Mouse (Mus musculus) hindbrain, embryonic 15.5 days (tissue): Measurements from ENCODE around the gene Hspb7. TPM values are rescaled to one million over a fixed set of nuclear protein-coding genes. Genes with fewer than 3 reads are reported as not detected.

Source experiments
- ATAC-seq: fragments of 200-750 bp; cut with Nextera tagmentation; 2 replicates; pipeline ENCODE4 v1.8.0; 2017; ENCODE audit warnings: low read depth, moderate number of reproducible peaks, moderate TSS enrichment; ENCODE audit not compliant: low FRiP score
- H3K27ac ChIP-seq: fragments of 300-500 bp; sonication (generic); replicated peaks from 2 replicates; pipeline ENCODE4 v1.5.1; 2015; ENCODE audit warnings: mild to moderate bottlenecking, inconsistent platforms
- H3K27me3 ChIP-seq: fragments of 300-500 bp; sonication (generic); 2 replicates; pipeline ENCODE4 v1.6.1; 2015; ENCODE audit warnings: control low read depth, inconsistent platforms
- H3K36me3 ChIP-seq: fragments of 300-500 bp; sonication (generic); 2 replicates; pipeline ENCODE4 v1.6.1; 2015; ENCODE audit warnings: control low read depth, inconsistent platforms
- H3K4me1 ChIP-seq: fragments of 300-500 bp; sonication (generic); replicated peaks from 2 replicates; pipeline ENCODE4 v1.6.1; 2015; ENCODE audit warnings: control low read depth, inconsistent platforms
- H3K4me2 ChIP-seq: fragments of 300-500 bp; sonication (generic); 2 replicates; pipeline ENCODE4 v1.6.1; 2015; ENCODE audit warnings: moderate library complexity, mild to moderate bottlenecking, inconsistent platforms
- H3K4me3 ChIP-seq: fragments of 300-500 bp; sonication (generic); 2 replicates; pipeline ENCODE4 v1.5.1; 2015; ENCODE audit warnings: mild to moderate bottlenecking, inconsistent platforms
- H3K9ac ChIP-seq: fragments of 300-500 bp; sonication (generic); 2 replicates; pipeline ENCODE4 v1.6.1; 2015; ENCODE audit warnings: inconsistent platforms
- H3K9me3 ChIP-seq: fragments of 300-500 bp; sonication (generic); 2 replicates; pipeline ENCODE4 v1.6.1; 2016; ENCODE audit warnings: control low read depth, inconsistent platforms
- WGBS: fragments of 180-500 bp; shearing (Covaris S2); methylation state at CpG from one replicate; pipeline ENCODE4 v1.1.7; 2015; 5-methylcytosine and 5-hydroxymethylcytosine counted together
- polyA plus RNA-seq: library from polyadenylated mRNA; unstranded; fragments of >200 nt; fragmentation: Nextera tagmentation; extraction: Ambion mirVana; gene quantifications from 2 replicates; pipeline ENCODE4 v1.2.1, GENCODE M21; 2015

Gene Hspb7
- polyA plus RNA-seq, 1 experiment from 2014 or later, result not detected

DNA sequence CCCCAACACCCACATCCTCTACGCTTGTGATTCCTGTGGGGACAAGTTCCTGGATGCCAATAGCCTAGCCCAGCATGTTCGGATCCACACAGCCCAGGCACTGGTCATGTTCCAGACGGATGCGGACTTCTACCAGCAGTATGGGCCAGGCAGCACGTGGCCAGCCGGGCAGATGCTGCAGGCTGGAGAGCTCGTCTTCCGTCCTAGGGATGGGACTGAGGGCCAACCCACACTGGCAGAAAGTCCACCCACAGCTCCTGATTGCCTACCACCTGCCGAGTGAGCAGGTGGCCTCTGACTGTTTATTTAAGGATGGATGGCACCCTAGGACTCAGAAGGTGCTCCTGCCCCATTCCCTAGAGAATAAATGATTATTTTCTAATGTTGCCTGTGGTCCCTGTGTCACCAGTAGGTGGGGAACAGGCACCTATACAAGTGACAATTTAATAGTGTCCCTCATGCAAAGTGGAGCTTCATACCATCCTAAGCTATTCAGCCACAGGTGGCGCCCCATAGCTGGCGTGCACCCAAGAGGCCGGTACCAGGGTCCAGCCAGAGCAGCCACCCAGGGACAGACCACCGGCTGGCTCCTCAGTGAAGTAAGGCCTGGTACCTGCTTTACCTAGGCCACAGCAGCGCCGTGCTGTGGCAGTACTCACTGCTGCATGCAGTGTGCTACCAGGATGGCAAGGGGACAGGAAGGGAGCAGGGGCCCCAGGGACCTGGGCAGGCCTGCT, 46.4 kb downstream of the Hspb7 start:
- Histone ChIP-seq H3K9me3 (no peaks in the 10 kb centered on the region), H3K27ac (no peak overlapping the region), H3K36me3 (peaks cover 82% of the 10 kb centered on the region), H3K27me3 (no peaks in the 10 kb centered on the region), H3K4me1 (no peaks in the 10 kb centered on the region), H3K4me2 (no peak overlapping the region), H3K9ac (no peak overlapping the region), H3K4me3 (no peak overlapping the region)
- ATAC-seq, result no peak
- 82% methylated on average over 15 of the region's 15 CpGs for WGBS

DNA sequence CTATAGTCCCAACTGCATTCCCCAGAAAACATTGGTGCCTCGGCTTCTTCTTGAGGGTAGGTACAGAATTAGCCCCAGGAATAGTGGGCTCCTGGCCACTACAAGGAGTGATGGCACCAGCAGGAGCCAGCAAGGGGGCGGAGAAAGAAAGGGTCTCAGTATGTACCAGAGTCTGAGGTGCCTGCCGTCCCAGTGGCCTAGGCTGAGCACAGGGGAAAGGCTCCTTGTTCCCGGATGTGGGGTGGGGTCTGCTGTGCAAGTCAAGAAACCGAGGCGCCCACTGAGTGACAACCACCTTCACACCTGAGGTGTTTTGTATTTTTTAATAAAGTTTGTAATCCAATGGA, 47.0 kb downstream of the Hspb7 start:
- H3K4me2 ChIP-seq, result no peak overlapping the region
- H3K27ac ChIP-seq, result no peak overlapping the region
- peaks cover 85% of the 10 kb centered on the region for H3K36me3 ChIP-seq
- H3K4me3 ChIP-seq, result no peak overlapping the region
- H3K27me3 ChIP-seq, result no peaks in the 10 kb centered on the region
- 84% methylated on average over 6 of the region's 6 CpGs for WGBS
- no peak overlapping the region for H3K9ac ChIP-seq
- H3K9me3 ChIP-seq, result no peaks in the 10 kb centered on the region
- ATAC-seq, result no peak
- H3K4me1 ChIP-seq, result no peaks in the 10 kb centered on the region

DNA sequence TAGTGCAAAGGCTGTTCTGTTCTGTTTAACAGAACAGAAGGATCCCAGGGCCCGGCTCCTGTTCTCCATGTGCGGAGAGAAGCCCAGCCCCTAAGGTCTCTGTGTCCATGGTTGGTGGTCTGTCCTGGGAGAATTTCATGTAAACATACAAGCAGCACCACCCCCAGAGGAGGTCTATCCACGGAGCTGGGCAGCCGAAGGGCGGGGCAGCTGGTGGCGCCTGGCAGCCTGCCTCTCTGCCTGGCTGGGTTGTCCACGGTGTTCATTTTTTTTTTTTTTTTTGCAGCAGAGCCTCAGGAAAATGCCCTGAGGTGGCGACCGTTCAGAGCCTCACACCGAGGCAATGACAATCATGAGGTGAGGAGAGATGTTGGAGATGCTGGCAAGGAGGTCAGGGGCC, 48.0 kb downstream of the Hspb7 start:
- 65% methylated on average over 10 of the region's 10 CpGs for WGBS
- no peaks in the 10 kb centered on the region for H3K4me1 ChIP-seq
- H3K4me2 ChIP-seq, result no peak overlapping the region
- peaks cover 80% of the 10 kb centered on the region for H3K36me3 ChIP-seq
- no peak overlapping the region for H3K9ac ChIP-seq
- ATAC-seq, result no peak
- no peak overlapping the region for H3K27ac ChIP-seq
- no peaks in the 10 kb centered on the region for H3K27me3 ChIP-seq
- no peaks in the 10 kb centered on the region for H3K9me3 ChIP-seq
- H3K4me3 ChIP-seq, result no peak overlapping the region

DNA sequence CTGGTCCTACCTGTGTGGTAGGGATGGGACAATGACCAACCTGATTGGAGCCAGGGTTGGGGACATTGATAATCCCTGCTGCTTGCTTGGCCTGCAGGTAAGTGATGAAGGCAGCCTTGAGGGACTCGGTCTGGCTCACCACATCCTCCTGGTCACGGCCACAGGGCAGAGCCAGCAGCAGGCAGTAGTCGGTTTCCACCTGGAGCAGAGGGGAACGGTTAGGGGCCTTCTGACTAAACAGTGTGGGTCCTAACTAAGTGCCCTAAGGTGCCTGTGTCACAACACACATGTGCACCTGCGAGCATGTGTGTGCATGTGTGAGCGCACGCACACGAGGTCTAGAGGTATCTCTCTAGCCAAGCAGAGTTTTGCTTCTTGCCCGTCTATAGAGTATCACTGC, 48.8 kb downstream of the Hspb7 start:
- ATAC-seq, result no peak
- Histone ChIP-seq H3K4me1 (no peaks in the 10 kb centered on the region), H3K27ac (no peak overlapping the region), H3K36me3 (peaks cover 75% of the 10 kb centered on the region), H3K27me3 (no peaks in the 10 kb centered on the region), H3K9ac (no peak overlapping the region), H3K4me2 (no peak overlapping the region), H3K4me3 (no peak overlapping the region), H3K9me3 (no peaks in the 10 kb centered on the region)
- 95% methylated on average over 9 of the region's 9 CpGs for WGBS

DNA sequence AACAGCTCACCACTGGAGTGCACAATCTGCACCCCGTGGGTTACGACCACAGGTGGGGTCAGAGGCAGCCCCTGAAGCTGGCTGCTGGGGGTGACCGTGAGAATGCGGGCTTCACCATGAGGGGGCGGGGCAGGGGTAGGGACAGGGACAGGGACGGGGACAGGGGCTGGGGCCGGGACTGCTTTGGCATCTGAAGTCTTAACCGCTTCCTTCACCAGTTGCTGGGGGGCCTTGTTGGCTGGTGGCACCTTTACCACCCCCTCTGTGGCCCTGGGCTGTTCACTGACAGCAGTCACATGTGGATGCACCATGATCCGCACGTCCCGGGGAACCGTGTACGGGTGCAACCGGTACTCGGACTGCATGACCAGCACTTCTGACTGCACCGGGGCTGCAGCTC, 50.9 kb downstream of the Hspb7 start:
- no peak for ATAC-seq
- no peak overlapping the region for H3K4me2 ChIP-seq
- H3K36me3 ChIP-seq, result peaks cover 75% of the 10 kb centered on the region
- H3K27me3 ChIP-seq, result no peaks in the 10 kb centered on the region
- no peak overlapping the region for H3K9ac ChIP-seq
- no peaks in the 10 kb centered on the region for H3K9me3 ChIP-seq
- no peak overlapping the region for H3K27ac ChIP-seq
- no peak overlapping the region for H3K4me3 ChIP-seq
- 96% methylated on average over 16 of the region's 16 CpGs for WGBS
- no peaks in the 10 kb centered on the region for H3K4me1 ChIP-seq

DNA sequence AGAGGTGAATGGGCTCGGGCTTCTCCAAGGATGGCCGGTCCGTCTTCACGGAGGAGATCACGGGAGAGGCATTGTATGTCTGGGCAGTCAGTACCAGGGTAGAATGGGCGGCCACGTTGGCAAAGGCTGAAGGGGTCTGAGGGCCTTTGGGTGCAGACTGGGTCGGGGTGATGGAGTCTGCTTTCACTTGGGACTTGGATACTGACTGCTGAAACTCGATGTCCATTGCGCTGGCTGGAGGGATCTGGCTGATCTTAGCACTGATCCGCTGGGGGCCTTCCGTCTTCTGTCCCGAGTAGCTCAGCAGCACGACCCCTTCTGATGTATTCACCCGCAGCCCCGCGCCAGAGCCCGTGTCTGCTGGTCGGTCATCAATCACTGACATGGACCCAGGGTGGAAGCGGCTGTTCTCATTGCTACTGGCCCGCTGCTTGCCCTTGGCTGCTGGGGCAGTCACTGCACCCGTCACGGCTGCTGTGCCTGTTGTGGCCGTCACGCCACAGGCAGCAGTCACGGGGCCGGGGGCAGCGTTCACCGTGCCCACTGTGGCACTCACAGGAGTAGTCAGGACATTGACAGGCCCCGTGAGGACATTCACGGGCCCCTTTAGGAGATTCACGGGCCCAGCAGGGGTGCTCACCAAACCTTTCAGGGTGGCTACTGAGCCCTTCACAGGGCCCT, 52.2 kb downstream of the Hspb7 start:
- Histone ChIP-seq H3K36me3 (peaks cover 70% of the 10 kb centered on the region), H3K4me2 (no peak overlapping the region), H3K4me1 (no peaks in the 10 kb centered on the region; the same call in 1 of the 2 replicates), H3K9me3 (no peaks in the 10 kb centered on the region), H3K27me3 (no peaks in the 10 kb centered on the region), H3K9ac (no peak overlapping the region), H3K4me3 (no peak overlapping the region), H3K27ac (no peak overlapping the region)
- no peak for ATAC-seq
- 62% methylated on average over 32 of the region's 32 CpGs for WGBS

DNA sequence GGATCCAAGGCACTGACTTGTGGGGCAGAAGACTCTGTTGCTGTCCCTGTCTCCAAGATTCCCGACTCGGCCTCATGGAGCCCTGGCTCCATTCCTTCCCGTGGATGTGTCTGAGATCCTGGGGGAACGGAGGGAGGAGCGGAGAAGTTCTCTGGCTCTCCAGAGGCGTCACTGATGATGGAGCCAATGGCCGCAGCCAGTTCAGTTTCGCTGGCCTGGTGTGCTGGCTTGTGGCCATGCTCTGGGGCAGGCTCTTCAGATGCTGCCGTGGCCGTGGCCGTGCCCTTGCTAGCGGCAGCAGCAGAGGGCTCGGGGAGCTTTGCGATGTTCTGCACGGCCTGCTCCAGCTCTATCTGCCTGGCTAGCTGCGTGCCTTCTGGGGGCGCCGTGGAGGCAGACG, 53.9 kb downstream of the Hspb7 start:
- H3K9me3 ChIP-seq, result no peaks in the 10 kb centered on the region
- H3K4me1 ChIP-seq, result peaks cover 11% of the 10 kb centered on the region
- H3K4me2 ChIP-seq, result no peak overlapping the region
- H3K27me3 ChIP-seq, result no peaks in the 10 kb centered on the region
- H3K36me3 ChIP-seq, result peaks cover 72% of the 10 kb centered on the region
- no peak overlapping the region for H3K9ac ChIP-seq
- no peak overlapping the region for H3K27ac ChIP-seq
- ATAC-seq, result no peak
- H3K4me3 ChIP-seq, result no peak overlapping the region
- WGBS, result 86% methylated on average over 19 of the region's 19 CpGs

Other genes with a start within 250 kb of the Hspb7 start
- gene Rsg1, start 206.8 kb upstream of the Hspb7 start, polyA plus RNA-seq, result 7.8 and 10.9 TPM in 2 replicates
- 1.5 and 1.7 TPM in 2 replicates for gene Arhgef19, start 181.3 kb upstream of the Hspb7 start, polyA plus RNA-seq
- gene Epha2, start 119.5 kb upstream of the Hspb7 start, polyA plus RNA-seq, result 1.4 and 1.5 TPM in 2 replicates
- gene Fam131c, start 52.6 kb upstream of the Hspb7 start, polyA plus RNA-seq, result 42.1 and 42.5 TPM in 2 replicates
- gene Clcnka, start 22.1 kb upstream of the Hspb7 start, polyA plus RNA-seq, result 0.52 and 0.65 TPM in 2 replicates
- not detected in 2 replicates for gene Clcnkb, start 4.8 kb upstream of the Hspb7 start, polyA plus RNA-seq
- gene Srarp, start 15.3 kb downstream of the Hspb7 start, polyA plus RNA-seq, result 0.39 TPM in 1 of 2 replicates, not detected in the other
- 39.7 and 42.7 TPM in 2 replicates for gene Zbtb17, start 23.9 kb downstream of the Hspb7 start, polyA plus RNA-seq
- gene Spen, start 117.8 kb downstream of the Hspb7 start, polyA plus RNA-seq, result 15.3 and 17.1 TPM in 2 replicates
- gene Fblim1, start 185.3 kb downstream of the Hspb7 start, polyA plus RNA-seq, result 37.7 and 49.9 TPM in 2 replicates
- 0.36 and 0.58 TPM in 2 replicates for gene Tmem82, start 197.9 kb downstream of the Hspb7 start, polyA plus RNA-seq
- gene Slc25a34, start 203.0 kb downstream of the Hspb7 start, polyA plus RNA-seq, result 0.19 and 0.28 TPM in 2 replicates
- gene Plekhm2, start 244.1 kb downstream of the Hspb7 start, polyA plus RNA-seq, result 8.2 and 9.9 TPM in 2 replicates